ENCODE assay signal across 13 mouse cellular contexts in genomic region chr6:71162269-71162668, GRCm38 (mm10). TPM values are rescaled to one million over a fixed set of nuclear protein-coding genes. Genes with fewer than 3 reads are reported as not detected.
DNase-seq lines count a peak whose midpoint lies in the region; ATAC-seq and TF ChIP-seq lines count a peak whose summit lies in the region.
"Had no signal": no experiment of that assay in that cellular context is flagged by ENCODE, and none has a peak within 500 bp of the region (broad histone marks: within the 10 kb centered on the region; RNA-seq: fewer than 3 reads in every experiment).

No protein-coding gene starts in this region.

- no peak overlapping the region for H3K9ac ChIP-seq in intestine, embryonic 15.5 days
- H3K9ac ChIP-seq in intestine, embryonic 16.5 days (ENCODE audit: low read depth, low read length) = no peak overlapping the region
- H3K9ac ChIP-seq: embryonic facial prominence, embryonic 13.5 days; heart, embryonic 13.5 days; limb, embryonic 13.5 days; midbrain, embryonic 15.5 days had no signal

- H3K4me2 ChIP-seq in intestine, embryonic 15.5 days (replicated peaks) = no peak overlapping the region
- no peak overlapping the region for H3K4me2 ChIP-seq in intestine, embryonic 16.5 days (ENCODE audit: low read depth, low read length)
- H3K4me2 ChIP-seq: embryonic facial prominence, embryonic 13.5 days; heart, embryonic 13.5 days; limb, embryonic 13.5 days; midbrain, embryonic 15.5 days had no signal

- H3K27me3 ChIP-seq in intestine, embryonic 15.5 days (replicated peaks) = no peaks in the 10 kb centered on the region
- H3K27me3 ChIP-seq in intestine, embryonic 16.5 days (replicated peaks; ENCODE audit: control insufficient read depth, insufficient read depth, low read length) = no peaks in the 10 kb centered on the region
- no peaks in the 10 kb centered on the region for H3K27me3 ChIP-seq in spleen, adult 2 months (ENCODE audit: control insufficient read depth, insufficient read depth, low read length)
- H3K27me3 ChIP-seq: embryonic facial prominence, embryonic 13.5 days; heart, embryonic 13.5 days; limb, embryonic 13.5 days; midbrain, embryonic 15.5 days had no signal

- 69% methylated on average over 4 of the region's 4 CpGs for WGBS in intestine, embryonic 15.5 days
- 63% methylated on average over 4 of the region's 4 CpGs for WGBS in intestine, embryonic 16.5 days
- 79% methylated on average over 4 of the region's 4 CpGs for WGBS in spleen, adult 2 months
- WGBS in bone marrow, adult 2 months = 80% methylated on average over 4 of the region's 4 CpGs

- no peaks in the 10 kb centered on the region for H3K36me3 ChIP-seq in intestine, embryonic 15.5 days
- H3K36me3 ChIP-seq in intestine, embryonic 16.5 days (ENCODE audit: control insufficient read depth, insufficient read depth, low read length) = no peaks in the 10 kb centered on the region
- H3K36me3 ChIP-seq in spleen, adult 2 months (ENCODE audit: control insufficient read depth, insufficient read depth, low read length) = no peaks in the 10 kb centered on the region
- H3K36me3 ChIP-seq: embryonic facial prominence, embryonic 13.5 days; heart, embryonic 13.5 days; limb, embryonic 13.5 days; midbrain, embryonic 15.5 days had no signal

- no peaks in the 10 kb centered on the region; the same call in 1 of the 2 replicates for H3K4me1 ChIP-seq in intestine, embryonic 15.5 days (replicated peaks)
- H3K4me1 ChIP-seq in intestine, embryonic 16.5 days (ENCODE audit: control insufficient read depth, insufficient read depth, low read length) = peaks cover 6% of the 10 kb centered on the region; the same call in 1 of the 2 replicates
- no peaks in the 10 kb centered on the region for H3K4me1 ChIP-seq in spleen, adult 2 months (ENCODE audit: control insufficient read depth, insufficient read depth, insufficient read length)
- no peaks in the 10 kb centered on the region for H3K4me1 ChIP-seq in bone marrow, adult 2 months (ENCODE audit: control insufficient read depth, insufficient read depth, low read length)
- H3K4me1 ChIP-seq: embryonic facial prominence, embryonic 13.5 days; limb, embryonic 13.5 days; midbrain, embryonic 15.5 days had no signal

- H3K27ac ChIP-seq in intestine, embryonic 15.5 days = no peak overlapping the region
- H3K27ac ChIP-seq in intestine, embryonic 16.5 days (ENCODE audit: low read length) = no peak overlapping the region
- no peak overlapping the region for H3K27ac ChIP-seq in spleen, adult 2 months (ENCODE audit: insufficient read depth, low read length)
- no peak overlapping the region for H3K27ac ChIP-seq in bone marrow, adult 2 months (ENCODE audit: control insufficient read depth, insufficient read depth, low read depth, low read length, poor library complexity)
- H3K27ac ChIP-seq: embryonic facial prominence, embryonic 13.5 days; heart, embryonic 13.5 days; limb, embryonic 13.5 days; midbrain, embryonic 15.5 days had no signal

- H3K4me3 ChIP-seq in intestine, embryonic 15.5 days (replicated peaks) = no peak overlapping the region
- H3K4me3 ChIP-seq in intestine, embryonic 16.5 days (ENCODE audit: low read length) = no peak overlapping the region
- H3K4me3 ChIP-seq in spleen, adult 2 months (ENCODE audit: extremely low read depth, insufficient read depth, insufficient read length) = no peak overlapping the region
- no peak overlapping the region for H3K4me3 ChIP-seq in bone marrow, adult 2 months (replicated peaks; ENCODE audit: control insufficient read depth, low read depth, low read length)
- H3K4me3 ChIP-seq: embryonic facial prominence, embryonic 13.5 days; heart, embryonic 13.5 days; limb, embryonic 13.5 days; midbrain, embryonic 15.5 days had no signal

- TF ChIP-seq POLR2A in spleen, adult 2 months (IDR thresholded peaks at IDR 0.05; ENCODE audit: low read depth, low read length) = no peak
- TF ChIP-seq POLR2A in bone marrow, adult 2 months (IDR thresholded peaks at IDR 0.05; ENCODE audit: borderline replicate concordance, control insufficient read depth, low read depth, low read length) = no peak

- DNase-seq in spleen, adult 2 months (ENCODE audit: low read depth in 1 of 2, low spot score in 2 of 2) = no peak
- no peak for DNase-seq in spleen, adult 12 weeks (ENCODE audit: low spot score)
- no peak for DNase-seq in urinary bladder, postnatal 10 days (ENCODE audit: low spot score)
- DNase-seq in spleen, adult 18-20 months = no peak
- DNase-seq: cerebellum, adult 11-12 months had no signal

- H3K9me3 ChIP-seq in intestine, embryonic 15.5 days = no peaks in the 10 kb centered on the region
- H3K9me3 ChIP-seq in intestine, embryonic 16.5 days (ENCODE audit: control insufficient read depth, low read length) = no peaks in the 10 kb centered on the region
- H3K9me3 ChIP-seq: embryonic facial prominence, embryonic 13.5 days; heart, embryonic 13.5 days; limb, embryonic 13.5 days; midbrain, embryonic 15.5 days had no signal

- peak; percentile 51; the same call in 1 of the 2 replicates for ATAC-seq in intestine, embryonic 15.5 days
- no peak; the same call in 1 of the 2 replicates for ATAC-seq in intestine, embryonic 16.5 days
- ATAC-seq: midbrain, embryonic 15.5 days had no signal

- TF ChIP-seq CTCF in spleen, adult 2 months (IDR thresholded peaks at IDR 0.05; ENCODE audit: extremely low read depth, insufficient read depth, insufficient read length, insufficient replicate concordance) = peak; percentile 6; the same call in 1 of the 2 replicates
- peak; percentile 12; the same call in 1 of the 2 replicates for TF ChIP-seq CTCF in bone marrow, adult 2 months (IDR thresholded peaks at IDR 0.05; ENCODE audit: control insufficient read depth, insufficient read depth, low read length)

RNA-seq across cellular contexts. Expression of gene Thnsl2, which starts 18.0 kb away (rescaled TPM):
- 47.4 and 49.6 TPM in 2 replicates for polyA plus RNA-seq in intestine, embryonic 15.5 days (2015; fragmentation: Nextera tagmentation; extraction: Ambion mirVana)
- 83.8 and 95.1 TPM in 2 replicates for polyA plus RNA-seq in intestine, embryonic 16.5 days (2015; fragmentation: Nextera tagmentation; extraction: Ambion mirVana)
- polyA plus RNA-seq in spleen, adult 2 months (2012; rRNA removed) = 2.1 and 2.5 TPM in 2 replicates
- polyA plus RNA-seq in bone marrow, adult 2 months (2011; ENCODE audit: insufficient read depth, insufficient read length, low replicate concordance, missing spikeins) = not detected in 2 replicates

RNA-seq across cellular contexts. Expression of gene Fabp1, which starts 37.4 kb away (rescaled TPM):
- polyA plus RNA-seq in intestine, embryonic 15.5 days (2015; fragmentation: Nextera tagmentation; extraction: Ambion mirVana) = 2,291 and 2,664 TPM in 2 replicates
- 4,478 and 6,129 TPM in 2 replicates for polyA plus RNA-seq in intestine, embryonic 16.5 days (2015; fragmentation: Nextera tagmentation; extraction: Ambion mirVana)
- 0.23 TPM in 1 of 2 replicates, not detected in the other for polyA plus RNA-seq in spleen, adult 2 months (2012; rRNA removed)
- 31.0 and 166 TPM in 2 replicates for polyA plus RNA-seq in bone marrow, adult 2 months (2011; ENCODE audit: insufficient read depth, insufficient read length, low replicate concordance, missing spikeins)
- polyA plus RNA-seq: embryonic facial prominence, embryonic 13.5 days; frontal cortex, adult 2 months had no signal

Comparison
In these comparisons a context has a peak if more than half of its experiments do, and no peak if none do; other contexts are left out.
1. RNA of gene Thnsl2, which starts 18.0 kb away (polyA plus RNA-seq): 83.8 to 95.1 TPM in intestine, embryonic 16.5 days and 47.4 to 49.6 TPM in intestine, embryonic 15.5 days; 2.1 to 2.5 TPM in spleen, adult 2 months and not detected in bone marrow, adult 2 months; every median in the first group is over 10 times any median in the second.
2. RNA of gene Fabp1, which starts 37.4 kb away (polyA plus RNA-seq): 4,478 to 6,129 TPM in intestine, embryonic 16.5 days, 2,291 to 2,664 TPM in intestine, embryonic 15.5 days and 31.0 to 166 TPM in bone marrow, adult 2 months; 0.23 TPM in spleen, adult 2 months; every median in the first group is over 10 times any median in the second.